Mouse (Mus musculus): ENCODE results near the gene Clasp1. TPM values are rescaled to one million over a fixed set of nuclear protein-coding genes. Genes with fewer than 3 reads are reported as not detected.
A peak's percentile ranks its signal among the peaks of the same experiment; 100 is the strongest.
"Not testable (repeated sequence)": the region's sequence is repeated elsewhere in the genome, so short reads cannot be mapped to it uniquely, and the experiment has no call there.

Gene Clasp1
- total RNA-seq, 2 experiments from 2014 or later: 39.7 to 44.5 TPM

DNA sequence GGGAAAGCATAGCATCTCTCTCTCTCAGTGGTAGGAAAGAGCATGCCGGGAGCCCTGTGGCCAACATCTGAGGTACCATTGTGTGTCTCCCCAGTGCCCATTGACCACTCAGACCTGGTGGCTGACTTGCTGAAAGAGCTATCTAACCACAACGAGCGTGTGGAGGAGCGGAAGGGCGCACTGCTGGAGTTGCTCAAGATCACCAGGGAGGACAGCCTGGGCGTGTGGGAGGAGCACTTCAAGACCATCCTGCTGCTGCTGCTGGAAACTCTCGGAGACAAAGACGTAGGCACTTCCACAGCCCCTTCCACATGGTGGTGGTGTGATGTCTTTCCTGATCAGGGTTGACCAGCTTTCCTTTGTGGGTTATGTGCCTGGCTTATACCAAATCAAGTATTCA, 192.3 kb downstream of the Clasp1 start:
- DNase-seq: no peak

DNA sequence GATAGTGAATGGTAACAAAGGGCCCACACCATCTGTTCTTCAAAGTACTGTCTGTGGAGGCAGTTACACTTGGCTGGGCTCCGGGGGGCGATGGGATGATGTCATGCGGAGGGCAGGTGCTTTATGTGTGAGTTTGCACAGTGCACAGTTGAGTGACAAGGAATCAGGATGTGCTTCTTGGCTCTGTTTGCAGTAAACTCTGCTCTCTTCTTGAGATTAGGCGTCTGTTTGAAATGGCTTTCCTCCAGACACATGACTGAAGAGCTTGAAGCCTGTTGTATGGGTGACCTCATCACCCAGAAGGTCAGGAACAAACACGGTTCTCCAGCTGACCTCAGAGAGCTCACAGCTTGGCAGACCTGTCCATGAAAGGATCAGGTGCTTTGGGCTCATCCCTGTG, 200.9 kb downstream of the Clasp1 start:
- no peak for DNase-seq

DNA sequence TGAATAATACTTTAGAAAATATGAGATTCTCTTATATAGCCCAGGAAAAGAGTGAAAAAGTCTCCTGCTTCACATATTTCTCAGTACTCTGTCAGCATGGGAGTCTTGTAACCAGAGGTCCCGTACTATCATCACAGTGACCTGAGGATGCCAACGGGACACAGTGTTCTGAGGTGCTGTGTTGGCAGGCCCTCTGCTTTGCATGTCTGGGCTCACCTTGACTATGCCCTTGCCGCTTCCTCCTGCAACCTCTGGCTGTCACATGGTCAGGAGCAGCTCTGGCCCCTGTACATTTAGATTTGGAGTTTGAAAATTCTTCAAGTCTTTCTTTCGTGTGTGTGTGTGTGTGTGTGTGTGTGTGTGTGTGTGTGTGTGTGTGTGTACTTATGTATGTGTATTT, 204.1 kb downstream of the Clasp1 start:
- DNase-seq: no peak

DNA sequence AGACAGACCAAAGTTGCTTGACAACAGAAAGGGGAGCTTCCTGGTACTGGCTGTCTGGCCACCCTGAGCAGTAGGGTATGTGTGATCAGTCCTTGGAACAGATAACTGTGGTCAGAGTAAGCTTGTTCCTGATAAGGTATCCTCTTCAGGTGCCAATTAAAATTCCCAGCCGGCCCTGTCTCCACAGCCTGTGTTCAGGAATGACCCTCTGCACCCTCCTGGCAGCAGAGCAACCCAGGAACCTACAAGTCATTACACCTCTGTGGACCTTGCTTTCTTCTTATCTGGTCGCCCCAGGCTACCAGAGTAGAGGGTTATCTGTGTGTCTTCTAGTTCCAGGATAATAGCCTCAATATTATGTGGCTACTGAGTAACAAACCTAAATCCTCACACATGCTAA, 206.5 kb downstream of the Clasp1 start:
- no peak for DNase-seq

DNA sequence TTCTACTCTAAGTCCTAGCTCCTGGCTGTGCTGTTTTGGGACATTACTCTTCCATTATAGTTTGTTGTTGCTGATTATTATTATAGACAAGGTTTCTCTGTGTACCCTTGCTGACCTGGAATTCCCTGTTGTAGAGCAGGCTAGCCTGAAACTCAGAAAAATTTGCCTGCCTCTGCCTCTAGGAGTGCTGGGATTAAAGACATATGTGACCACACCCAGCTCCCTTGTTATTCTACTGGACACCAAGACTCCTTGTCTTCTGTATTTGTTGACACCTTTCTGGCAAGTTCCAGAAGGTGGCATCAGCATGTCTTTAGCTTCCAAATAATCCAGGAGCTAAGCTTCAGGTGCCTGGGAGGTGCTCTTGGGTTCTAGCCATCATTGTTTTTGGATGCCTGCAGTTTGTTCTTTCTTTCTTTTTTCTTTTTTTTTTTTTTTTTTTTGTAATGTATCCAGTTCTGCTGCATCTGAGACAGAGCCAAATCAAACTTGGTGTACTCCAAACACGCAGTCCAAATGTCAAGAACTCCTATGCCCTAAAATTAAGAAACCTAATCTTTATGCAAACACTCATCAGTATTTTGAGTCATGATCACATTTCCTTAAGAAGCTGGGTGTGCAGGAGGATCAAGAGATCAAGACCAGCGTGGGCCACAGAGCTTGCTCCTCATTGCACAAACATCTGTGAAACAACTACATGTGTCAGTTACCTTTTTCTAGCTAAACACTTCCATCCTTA, 208.8 kb downstream of the Clasp1 start:
- no peak for DNase-seq

DNA sequence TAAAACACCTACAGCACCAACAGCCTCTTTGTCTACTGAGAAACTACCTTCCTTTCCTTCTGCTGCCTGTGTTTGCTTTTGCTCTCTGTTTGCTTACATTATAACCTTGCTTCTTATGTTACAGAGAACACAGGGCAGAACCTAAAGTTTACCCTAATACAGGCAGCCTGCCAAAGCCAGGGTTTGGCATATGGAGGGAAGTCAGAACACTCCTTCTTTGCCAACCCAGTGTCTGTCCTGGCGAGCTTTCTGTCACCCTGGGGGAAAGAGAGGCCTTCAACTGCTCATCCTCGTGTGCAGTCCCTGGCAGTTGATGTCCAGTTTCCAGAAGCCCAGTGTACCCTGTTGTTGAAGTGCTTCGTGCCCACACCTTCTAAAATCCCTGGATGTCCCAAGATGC, 209.5 kb downstream of the Clasp1 start:
- DNase-seq: no peak

DNA sequence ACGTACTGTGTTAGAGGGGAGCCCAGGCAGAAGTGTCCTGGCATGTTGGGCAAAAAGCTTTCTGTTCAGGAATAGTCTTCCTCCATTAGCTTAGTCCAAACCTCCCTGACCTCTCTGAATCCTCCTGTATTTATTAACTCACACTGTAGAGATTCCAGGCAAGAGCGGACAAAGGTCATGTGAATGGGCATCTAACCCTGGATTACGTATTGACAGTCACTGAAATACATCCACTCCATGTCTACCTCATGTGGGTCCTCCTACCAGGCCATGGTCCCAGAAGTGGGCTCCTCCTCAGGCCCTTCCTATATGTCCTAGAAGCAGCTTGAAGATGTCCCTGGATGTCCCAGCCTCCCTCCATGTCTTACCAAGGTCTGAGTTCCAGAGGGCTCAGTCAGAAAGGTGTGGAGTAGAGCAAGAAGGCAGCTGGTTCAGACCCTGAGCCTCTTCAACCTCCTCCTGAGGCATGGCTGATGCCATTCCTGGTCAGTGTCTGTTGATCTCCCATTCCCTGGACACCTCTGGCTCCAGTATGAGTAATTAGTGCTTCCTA, 224.8 kb downstream of the Clasp1 start:
- no peak for DNase-seq

DNA sequence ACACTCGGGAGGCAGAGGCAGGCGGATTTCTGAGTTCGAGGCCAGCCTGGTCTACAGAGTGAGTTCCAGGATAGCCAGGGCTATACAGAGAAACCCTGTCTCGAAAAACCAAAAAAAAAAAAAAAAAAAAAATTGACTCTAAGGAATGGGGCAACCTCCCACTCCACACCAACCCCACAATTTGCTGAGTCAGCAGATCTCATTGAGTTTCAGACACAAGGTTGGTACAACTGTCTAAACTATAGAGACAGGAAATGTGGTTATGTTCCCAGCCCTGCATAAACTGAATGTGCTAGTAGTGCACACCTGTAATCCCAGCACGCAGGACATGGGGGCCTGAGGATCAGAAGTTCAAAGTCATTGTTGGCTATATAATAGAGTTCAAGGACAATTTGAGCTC, 232.2 kb downstream of the Clasp1 start:
- not testable (repeated sequence) for DNase-seq

DNA sequence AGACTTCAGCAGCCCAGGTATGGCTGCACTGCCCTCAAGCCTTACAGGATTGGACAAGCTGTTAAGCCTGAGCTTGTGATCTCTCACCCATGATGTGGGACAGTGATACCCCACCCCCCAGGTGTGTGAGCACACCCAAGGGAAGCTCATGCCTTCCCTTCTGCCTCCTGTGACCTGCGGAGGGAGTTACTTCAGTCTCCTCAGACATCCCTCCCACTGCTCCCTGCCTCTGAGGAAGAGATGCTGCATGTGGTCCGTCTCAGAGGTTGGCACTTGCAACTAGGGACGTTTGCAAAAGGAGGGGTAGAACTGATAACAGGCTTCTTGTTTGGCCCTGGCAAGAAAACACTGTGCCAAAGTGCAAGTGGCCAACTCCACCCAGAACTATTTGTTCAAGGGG, 234.0 kb downstream of the Clasp1 start:
- DNase-seq: no peak

DNA sequence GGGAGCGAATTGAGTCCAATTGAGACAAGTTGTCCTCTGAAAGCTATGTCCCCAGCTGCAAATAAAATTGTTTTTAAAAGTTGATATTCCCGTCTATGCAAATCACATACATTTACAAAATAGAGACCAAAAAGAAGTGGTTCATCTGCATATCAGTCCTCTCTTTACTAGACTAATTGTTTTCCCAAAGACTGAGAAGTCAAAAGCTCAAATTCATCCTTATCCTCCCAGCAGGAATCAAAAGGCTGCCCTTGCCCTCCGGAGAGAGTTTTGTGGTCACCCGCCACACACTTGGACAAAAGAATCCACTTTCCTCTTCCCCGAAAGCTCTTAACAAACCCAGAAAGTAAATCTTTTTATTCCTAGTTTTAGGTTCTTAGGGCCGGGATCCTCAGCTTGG, 236.6 kb downstream of the Clasp1 start:
- no peak for DNase-seq

DNA sequence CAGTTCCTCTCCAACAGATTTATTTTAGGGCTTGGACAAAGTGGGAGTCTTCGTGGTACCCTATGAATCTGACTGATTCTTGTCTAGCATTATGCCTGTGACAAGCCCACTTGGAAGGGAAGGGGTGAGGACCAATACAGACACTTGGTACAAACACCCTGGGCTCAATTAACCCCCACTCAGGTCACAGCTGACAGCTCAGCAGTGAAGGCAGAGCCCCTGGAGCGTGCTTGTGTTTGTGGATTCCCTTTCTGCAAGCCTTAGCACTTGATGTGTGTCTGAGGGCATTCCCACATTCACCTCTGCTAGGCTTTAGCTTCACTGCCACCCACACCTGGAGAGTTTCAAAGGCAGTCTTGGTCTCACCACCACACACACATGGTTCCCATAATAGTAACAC, 237.1 kb downstream of the Clasp1 start:
- no peak for DNase-seq

DNA sequence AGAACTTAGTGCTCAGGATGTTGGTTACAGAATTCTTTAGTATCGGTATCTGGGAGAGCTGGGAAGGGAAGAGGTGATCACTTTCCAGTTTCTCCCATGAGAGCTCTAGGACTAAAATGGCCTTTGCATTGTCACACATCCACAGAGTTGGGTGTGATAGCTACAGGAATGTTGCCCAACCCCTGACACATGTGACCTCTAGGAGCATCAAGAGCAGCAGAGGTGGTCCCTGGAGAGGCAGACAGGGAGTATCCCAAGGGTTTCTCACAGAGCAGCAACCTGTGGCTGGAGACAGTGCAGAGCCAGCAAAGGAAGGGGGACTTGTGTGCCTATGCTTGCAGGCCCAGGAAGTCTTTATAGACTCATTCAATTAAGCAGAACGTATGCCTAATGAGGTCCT, 237.6 kb downstream of the Clasp1 start:
- DNase-seq: no peak

DNA sequence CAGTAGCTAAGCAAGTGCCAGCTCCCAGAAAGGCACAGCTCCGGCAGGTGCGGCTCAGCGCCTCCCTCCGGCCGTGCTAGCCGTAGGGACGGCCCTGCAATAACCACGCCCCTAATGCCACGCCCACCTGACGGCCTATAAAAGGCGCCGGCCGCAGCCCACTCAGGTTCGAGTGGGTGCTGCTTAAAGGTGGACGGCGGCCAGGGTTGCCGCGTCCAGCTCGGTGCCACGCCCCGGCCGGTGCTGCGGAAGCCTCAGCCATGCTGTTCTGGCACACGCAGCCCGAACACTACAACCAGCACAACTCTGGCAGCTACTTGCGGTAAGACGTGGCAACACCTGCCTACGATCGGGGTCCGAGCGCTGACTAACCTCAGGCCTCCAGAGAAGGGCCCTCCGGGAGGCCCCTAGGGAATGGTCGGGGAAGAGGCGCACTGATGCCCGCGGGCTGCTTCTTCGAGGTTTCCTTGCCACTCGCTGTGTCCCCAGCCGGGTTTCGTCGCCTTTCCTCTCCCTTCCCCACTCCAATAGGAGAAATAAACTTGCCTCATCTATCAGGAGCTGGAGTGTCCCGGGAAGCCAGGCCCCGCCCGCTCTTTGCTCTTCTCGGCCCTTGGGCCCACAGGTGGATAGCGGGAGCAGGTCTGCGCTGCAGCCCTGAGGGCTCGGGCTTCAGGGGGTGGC, 239.1 kb downstream of the Clasp1 start, which contains the start of gene Tfcp2l1:
Gene Tfcp2l1 (plus strand): TSS at position 165 of the 684 bp plus-strand sequence.
- peak; percentile 85 to 88 for DNase-seq

DNA sequence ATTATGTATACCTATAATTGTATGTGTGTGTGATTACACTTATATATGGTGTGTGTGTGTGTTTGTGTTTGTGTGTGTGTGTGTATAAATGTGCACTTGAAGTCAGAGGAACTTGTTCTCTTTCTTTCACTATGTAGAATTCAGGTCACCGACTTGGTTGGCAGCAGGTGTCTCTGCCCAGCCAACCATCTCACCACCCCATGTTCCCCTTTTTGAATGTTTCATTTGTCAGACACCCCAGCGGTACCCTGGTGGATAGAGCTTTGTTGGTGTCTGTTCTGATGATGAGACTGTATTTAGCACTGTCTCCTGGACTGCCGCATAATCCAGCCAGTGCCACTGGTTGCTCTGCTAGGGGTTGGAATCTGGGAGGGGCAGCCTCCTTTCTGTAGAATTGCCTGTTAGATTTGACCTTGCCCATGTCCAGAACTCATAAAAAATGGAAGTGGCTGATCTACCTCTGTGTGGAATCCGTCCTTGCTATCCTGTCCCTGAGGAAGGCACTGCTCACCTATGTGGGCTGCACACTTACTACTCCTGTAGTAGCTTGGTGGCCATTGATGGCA, 244.6 kb downstream of the Clasp1 start:
- no peak for DNase-seq

DNA sequence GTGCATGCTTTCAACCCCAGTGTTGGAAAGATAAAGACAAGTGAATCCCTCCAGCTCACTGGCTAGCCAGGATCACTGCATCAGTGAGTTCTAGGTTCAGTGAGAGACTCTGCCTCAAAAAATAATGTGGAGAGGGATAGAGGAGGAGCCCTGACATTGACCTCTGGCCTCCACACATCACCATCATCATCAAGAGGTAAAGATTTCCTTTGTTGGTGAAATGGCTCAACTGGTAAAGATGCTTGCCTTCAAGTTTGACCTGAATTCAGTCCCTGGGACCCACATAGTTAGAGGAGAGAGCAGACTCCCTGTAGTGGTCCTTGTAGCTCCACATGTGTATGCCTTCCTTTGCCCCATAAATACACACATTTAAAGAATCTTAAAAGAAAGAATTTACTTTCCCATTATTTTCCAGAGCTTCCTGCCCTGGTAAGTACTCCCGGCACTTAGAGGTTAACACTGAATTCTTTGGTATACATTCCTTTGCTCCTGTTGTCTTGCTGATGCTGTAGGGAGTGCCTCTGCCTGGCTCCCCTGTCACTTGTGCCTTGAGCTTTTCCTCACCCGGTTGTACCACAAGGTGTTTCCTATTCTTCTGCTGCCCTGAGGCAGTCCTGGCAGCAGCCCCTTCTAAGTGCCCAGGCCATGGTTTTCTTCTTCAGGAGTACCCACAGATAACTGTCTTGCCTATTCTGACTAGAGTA, 253.6 kb downstream of the Clasp1 start:
- DNase-seq: no peak

DNA sequence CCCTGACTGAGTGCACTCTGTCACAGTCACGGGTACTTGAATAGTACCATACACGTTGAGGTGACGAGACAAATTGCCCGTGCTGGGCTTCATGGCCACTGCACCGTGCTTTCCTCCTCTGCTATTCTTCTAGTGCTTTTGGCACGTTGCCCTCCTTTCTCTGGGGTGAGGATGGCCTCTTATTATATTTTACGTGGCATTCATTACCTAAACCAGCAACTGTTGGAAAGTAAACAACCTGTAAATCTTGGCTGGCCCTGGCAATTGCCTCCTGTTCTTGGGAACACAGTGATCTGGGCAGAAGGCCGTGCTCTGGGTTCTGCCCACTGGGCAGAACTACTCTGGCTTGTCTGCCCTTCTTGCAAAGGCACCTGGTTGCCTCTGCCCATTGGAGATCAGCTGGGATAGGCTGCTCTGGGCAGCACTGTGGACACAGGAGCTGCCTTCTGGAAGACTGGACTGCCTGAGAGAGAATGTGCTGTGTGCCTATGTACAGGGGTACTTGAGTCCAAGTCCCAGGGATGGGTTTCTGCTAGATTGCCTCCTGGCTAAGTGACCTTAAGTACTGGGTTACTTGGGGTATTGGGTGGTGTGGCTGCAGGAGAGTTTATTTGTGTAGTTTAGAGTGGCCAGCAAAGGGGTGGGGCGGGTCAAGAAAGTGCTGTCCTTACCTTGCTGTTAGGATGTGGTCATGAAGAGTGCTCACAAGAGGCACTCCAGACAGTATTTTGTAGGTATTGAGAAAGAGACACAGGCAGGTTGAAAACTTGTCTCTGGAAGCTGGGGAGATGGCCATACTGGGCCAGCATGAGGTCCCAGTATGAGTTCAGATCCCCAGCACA, 254.5 kb downstream of the Clasp1 start:
- peak; percentile 12 to 19 for DNase-seq

DNA sequence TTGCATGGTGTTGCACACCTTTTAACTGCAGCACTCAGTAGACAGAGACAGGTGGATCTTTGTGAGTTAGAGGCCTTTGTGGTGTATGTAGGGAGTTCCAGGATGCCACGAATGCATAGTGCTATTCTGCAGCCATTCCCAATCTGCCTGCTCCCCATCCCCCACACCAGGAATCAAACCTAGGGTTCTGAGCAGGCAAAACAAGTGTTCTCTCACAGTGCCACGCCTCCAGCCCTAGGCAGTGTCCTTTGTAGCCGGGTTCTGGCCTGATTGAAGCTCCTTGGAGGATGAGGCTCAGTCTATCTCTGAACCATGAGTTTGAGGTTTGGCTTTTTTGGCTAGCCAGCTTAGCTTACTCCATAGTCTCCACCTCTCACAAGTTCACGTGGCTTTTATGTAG, 256.8 kb downstream of the Clasp1 start:
- DNase-seq: no peak

DNA sequence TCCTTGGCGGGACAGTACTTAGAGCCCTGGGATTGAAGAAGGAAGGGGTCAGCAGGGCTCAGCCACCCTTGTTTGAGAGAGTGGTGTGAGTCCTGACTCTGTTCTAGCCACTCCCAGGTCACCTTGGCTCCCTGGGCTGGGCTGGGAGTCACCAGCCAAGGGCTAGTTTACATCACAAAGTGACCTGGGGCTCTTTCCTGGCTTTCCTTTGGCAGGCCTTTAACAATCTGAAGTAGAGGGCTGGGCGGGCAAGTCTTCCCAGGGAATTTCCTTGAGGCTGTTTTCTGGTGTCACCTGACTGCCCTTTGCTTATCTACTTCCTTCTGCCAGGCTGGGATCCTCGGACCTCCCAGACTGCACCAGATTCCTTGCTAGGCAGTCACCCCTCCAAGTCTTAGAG, 259.2 kb downstream of the Clasp1 start:
- no peak for DNase-seq

DNA sequence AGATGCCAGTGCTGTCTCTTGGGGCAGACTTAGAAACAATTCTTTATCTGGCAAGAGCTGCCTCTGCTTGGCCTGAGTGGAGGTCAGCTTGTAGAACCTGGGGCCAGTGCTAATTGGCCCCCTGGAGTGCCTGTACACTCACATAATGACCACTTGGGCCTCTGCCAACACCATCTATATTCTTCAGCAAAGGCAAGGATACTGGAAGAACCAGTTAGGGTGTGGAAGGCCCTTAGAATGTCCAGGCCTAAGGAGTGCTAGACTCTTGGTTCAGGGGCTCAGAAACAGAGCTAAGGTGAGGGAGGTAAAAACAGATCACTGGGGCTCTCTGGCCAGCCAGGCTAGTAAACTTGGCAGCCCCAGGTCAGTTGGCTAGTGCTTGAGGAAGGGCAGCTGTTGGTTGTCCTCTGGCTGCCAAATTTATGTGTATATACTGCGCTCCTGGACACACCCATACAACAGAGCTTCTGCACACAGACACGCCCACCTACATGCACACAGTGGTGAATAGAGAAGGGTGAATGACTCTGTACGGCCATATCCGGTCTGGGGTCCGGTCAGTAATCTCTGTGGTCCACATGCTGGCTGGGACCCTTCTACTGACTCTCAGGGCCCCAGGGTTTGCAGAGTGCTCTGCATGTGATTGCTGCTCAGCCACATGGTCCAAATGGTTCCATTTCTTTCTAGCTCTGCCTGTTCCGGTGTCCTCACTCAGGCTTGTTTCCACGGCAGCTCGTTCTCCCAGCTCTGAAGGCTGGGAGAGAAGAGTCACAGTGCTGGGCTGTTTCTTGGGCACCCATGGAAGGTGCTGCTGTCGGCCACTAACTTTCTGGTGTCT, 261.3 kb downstream of the Clasp1 start:
- DNase-seq: no peak

DNA sequence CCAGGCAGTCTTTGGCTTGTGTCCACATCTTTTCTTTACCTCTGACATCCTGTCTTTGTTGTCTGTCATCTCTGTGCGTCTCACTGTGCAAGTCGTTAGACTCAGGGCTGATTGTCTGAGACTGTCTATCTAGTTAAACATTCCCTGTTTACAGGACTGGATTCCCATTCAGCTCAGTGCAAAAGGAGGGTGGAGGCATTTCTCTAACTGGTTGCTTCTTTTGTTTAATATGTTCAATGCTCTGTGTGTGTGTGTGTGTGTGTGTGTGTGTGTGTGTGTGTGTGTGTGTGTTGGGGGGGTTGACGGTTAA, 261.9 kb downstream of the Clasp1 start:
- no peak for DNase-seq

DNA sequence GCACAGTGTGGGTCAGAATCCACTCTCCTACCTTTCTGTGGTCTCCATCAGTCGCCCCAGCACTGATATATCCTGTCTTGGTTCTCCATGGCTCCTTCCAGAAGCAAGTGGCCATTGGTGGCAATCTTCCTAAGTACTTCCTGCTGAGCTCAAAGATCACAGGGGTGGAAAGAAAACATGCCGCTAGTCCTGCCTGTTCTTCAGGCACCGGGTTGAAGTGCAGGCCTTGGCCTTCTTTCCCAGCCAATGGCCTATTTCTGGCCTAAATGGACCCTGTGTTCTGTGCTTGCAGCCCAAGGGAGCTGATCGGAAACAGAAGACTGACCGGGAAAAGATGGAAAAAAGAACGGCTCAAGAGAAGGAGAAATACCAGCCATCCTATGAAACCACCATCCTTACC, 269.9 kb downstream of the Clasp1 start:
- DNase-seq: no peak
